ENCODE assay signal across 7 mouse cellular contexts in the genomic region with DNA sequence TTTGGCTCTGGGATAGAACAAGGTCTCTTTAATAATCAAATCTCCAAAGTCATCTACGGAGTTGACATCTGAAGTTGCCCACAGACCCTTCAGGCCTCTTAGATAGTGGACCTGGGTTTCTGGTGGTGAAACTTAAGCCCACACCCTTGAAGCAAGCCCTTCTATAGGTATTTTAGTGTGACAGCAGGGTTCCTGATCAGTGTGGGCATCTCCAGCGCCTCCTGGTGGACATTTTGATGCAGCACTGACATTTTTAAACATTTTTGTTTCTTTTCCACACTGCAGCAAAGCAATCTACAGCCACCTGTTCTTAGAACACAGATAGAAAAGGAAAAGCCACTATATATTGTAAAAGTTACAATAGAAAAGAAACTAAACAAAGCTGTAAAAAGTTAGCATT. TPM values are rescaled to one million over a fixed set of nuclear protein-coding genes. Genes with fewer than 3 reads are reported as not detected.
A peak's percentile ranks its signal among the peaks of the same experiment; 100 is the strongest.
DNase-seq lines count a peak whose midpoint lies in the region; ATAC-seq and TF ChIP-seq lines count a peak whose summit lies in the region.

No protein-coding gene starts in this region.

- no peaks in the 10 kb centered on the region for H3K36me3 ChIP-seq in liver, adult 2 months (ENCODE audit: control insufficient read depth, insufficient read depth, low read length)
- H3K36me3 ChIP-seq in liver, embryonic 12.5 days = no peaks in the 10 kb centered on the region
- no peaks in the 10 kb centered on the region for H3K36me3 ChIP-seq in MEL (ENCODE audit: control insufficient read depth in 1 of 2, insufficient read depth in 2 of 2, low read length in 2 of 2)

- no peak overlapping the region for H3K4me3 ChIP-seq in liver, adult 2 months (ENCODE audit: insufficient read depth, low read depth, low read length)
- no peak overlapping the region for H3K4me3 ChIP-seq in liver, embryonic 12.5 days
- H3K4me3 ChIP-seq in MEL (ENCODE audit: control insufficient read depth in 1 of 2, insufficient read depth in 1 of 2, low read depth in 2 of 2, low read length in 2 of 2) = no peak overlapping the region

- no peak for TF ChIP-seq POLR2A in liver, adult 2 months (IDR thresholded peaks at IDR 0.05; ENCODE audit: extremely low read depth, insufficient read depth, low read length)
- no peak for TF ChIP-seq POLR2A in MEL (IDR thresholded peaks at IDR 0.05; ENCODE audit: control insufficient read depth in 1 of 2, insufficient read depth in 1 of 2, low read depth in 1 of 2, low read length in 2 of 2, poor library complexity in 1 of 2)
- TF ChIP-seq POLR2A in brain, embryonic 14.5 days (IDR thresholded peaks at IDR 0.05; ENCODE audit: borderline replicate concordance, extremely low read depth, insufficient read depth, insufficient read length, poor library complexity, severe bottlenecking) = no peak

- H3K27ac ChIP-seq in liver, adult 2 months (replicated peaks; ENCODE audit: insufficient read depth, low read depth, low read length) = no peak overlapping the region
- no peak overlapping the region for H3K27ac ChIP-seq in liver, embryonic 12.5 days
- no peak overlapping the region for H3K27ac ChIP-seq in MEL (ENCODE audit: control insufficient read depth, low read depth, low read length)

- no peak overlapping the region for H3K9ac ChIP-seq in liver, adult 2 months (ENCODE audit: low read depth, low read length)
- no peak overlapping the region for H3K9ac ChIP-seq in liver, embryonic 12.5 days
- H3K9ac ChIP-seq in MEL (ENCODE audit: control insufficient read depth, low read depth, low read length, poor library complexity, severe bottlenecking) = no peak overlapping the region

- no peak for TF ChIP-seq EP300 in MEL (IDR thresholded peaks at IDR 0.05; ENCODE audit: low read depth in 1 of 2, low read length in 2 of 2)

- no peaks in the 10 kb centered on the region for H3K4me1 ChIP-seq in liver, adult 2 months (ENCODE audit: control insufficient read depth, insufficient read depth, low read length)
- no peaks in the 10 kb centered on the region for H3K4me1 ChIP-seq in liver, embryonic 12.5 days
- no peaks in the 10 kb centered on the region for H3K4me1 ChIP-seq in MEL (ENCODE audit: control insufficient read depth in 1 of 2, insufficient read depth in 2 of 2, low read length in 2 of 2)

- ATAC-seq in liver, embryonic 12.5 days = no peak

- TF ChIP-seq RAD21 in MEL (IDR thresholded peaks at IDR 0.05; ENCODE audit: low read depth, low read length) = peak; percentile 37

- H3K79me2 ChIP-seq in liver, adult 2 months (ENCODE audit: control insufficient read depth, insufficient read depth, low read length) = no peaks in the 10 kb centered on the region
- no peaks in the 10 kb centered on the region for H3K79me2 ChIP-seq in MEL (ENCODE audit: control insufficient read depth, insufficient read depth, low read length, poor library complexity)

- WGBS in liver, adult 2 months = 37% methylated on average over 2 of the region's 2 CpGs
- 22% methylated on average over 2 of the region's 2 CpGs for WGBS in liver, embryonic 12.5 days (ENCODE audit: insufficient replicate concordance)

- TF ChIP-seq CTCF in liver, adult 2 months (IDR thresholded peaks at IDR 0.05; ENCODE audit: low read depth, low read length) = peak; percentile 72
- peak; percentile 66 to 80 (median 78) for TF ChIP-seq CTCF in MEL (IDR thresholded peaks at IDR 0.05 in 2 of 3, conservative IDR thresholded peaks at IDR 0.05 in 1 of 3; ENCODE audit: control insufficient read depth in 1 of 3, insufficient read depth in 1 of 3, low read depth in 2 of 3, low read length in 3 of 3, poor library complexity in 1 of 3, severe bottlenecking in 1 of 3)
- peak; percentile 59; the same call in 1 of the 2 replicates for TF ChIP-seq CTCF in brain, embryonic 14.5 days (IDR thresholded peaks at IDR 0.05; ENCODE audit: borderline replicate concordance, extremely low read depth, insufficient read depth, insufficient read length)

- no peak overlapping the region for H3K4me2 ChIP-seq in liver, embryonic 12.5 days

- DNase-seq in liver, adult 2 months (ENCODE audit: extremely low read depth, low read depth, low spot score) = peak; percentile 19
- peak; percentile 53 for DNase-seq in MEL (ENCODE audit: low read depth, low spot score)
- DNase-seq in brain, embryonic 14.5 days (ENCODE audit: low read depth) = peak; percentile 4
- DNase-seq in kidney, postnatal 4 days = peak; percentile 48 to 54
- peak; percentile 30 to 76 for DNase-seq in spleen, postnatal 4 days (ENCODE audit: low spot score in 2 of 2)
- no peak for DNase-seq in Muller cell, postnatal 12 days (ENCODE audit: inconsistent ontology term)

- no peaks in the 10 kb centered on the region for H3K9me3 ChIP-seq in liver, embryonic 12.5 days (replicated peaks)
- no peaks in the 10 kb centered on the region for H3K9me3 ChIP-seq in MEL (replicated peaks; ENCODE audit: insufficient read depth, low read length)

- no peaks in the 10 kb centered on the region for H3K27me3 ChIP-seq in liver, adult 2 months (ENCODE audit: control insufficient read depth, insufficient read depth, low read length)
- no peaks in the 10 kb centered on the region for H3K27me3 ChIP-seq in liver, embryonic 12.5 days (replicated peaks)
- peaks cover 1 to 4% of the 10 kb centered on the region in 2 experiments for H3K27me3 ChIP-seq in MEL (ENCODE audit: control insufficient read depth in 1 of 2, insufficient read depth in 2 of 2, low read length in 2 of 2)

TF ChIP-seq in MEL, 35 proteins besides CTCF, POLR2A, EP300 and RAD21:
- peak; percentile 68 for TF ChIP-seq SMC3 (IDR thresholded peaks at IDR 0.05; ENCODE audit: low read depth, low read length)
- TF ChIP-seq TAL1 (IDR thresholded peaks at IDR 0.05; ENCODE audit: low read length) = no peak
- TF ChIP-seq ZC3H11A (IDR thresholded peaks at IDR 0.05; ENCODE audit: low read depth, low read length) = 0 out of 2 replicates have a peak, but pooled peaks have one; percentile 10

RNA-seq across cellular contexts. Expression of a gene that starts 12.6 kb away (rescaled TPM):
- total RNA-seq in liver, adult 2 months (2014; rRNA removed) = 0.07 and 0.18 TPM in 2 replicates
- 0.27 and 0.75 TPM in 2 replicates for polyA plus RNA-seq in liver, adult 2 months (2012; rRNA removed)
- 1.6 and 1.7 TPM in 2 replicates for polyA plus RNA-seq in liver, embryonic 12.5 days (2016; fragmentation: Nextera tagmentation; extraction: Ambion mirVana)
- not detected in 2 replicates for total RNA-seq in MEL (2012; rRNA removed)
- 1 to 10 TPM in 1 of 2 experiments, not detected in 1; 4.1 TPM for polyA plus RNA-seq in MEL (2012; ENCODE audit: insufficient read depth in 1 of 2, insufficient read length in 2 of 2, low read depth in 1 of 2, low replicate concordance in 2 of 2, missing spikeins in 1 of 2)
- 0.29 and 0.47 TPM in 2 replicates for polyA plus RNA-seq in brain, embryonic 14.5 days (2012; rRNA removed)

RNA-seq across cellular contexts. Expression of a gene that starts 13.1 kb away (rescaled TPM):
- 8.6 and 11.9 TPM in 2 replicates for total RNA-seq in liver, adult 2 months (2014; rRNA removed)
- 2.0 and 2.2 TPM in 2 replicates for polyA plus RNA-seq in liver, adult 2 months (2012; rRNA removed)
- 1.2 and 1.7 TPM in 2 replicates for polyA plus RNA-seq in liver, embryonic 12.5 days (2016; fragmentation: Nextera tagmentation; extraction: Ambion mirVana)
- total RNA-seq in MEL (2012; rRNA removed) = 0.23 and 0.42 TPM in 2 replicates
- under 1 TPM in 1 of 2 experiments, not detected in 1; 0.58 TPM for polyA plus RNA-seq in MEL (2012; ENCODE audit: insufficient read depth in 1 of 2, insufficient read length in 2 of 2, low read depth in 1 of 2, low replicate concordance in 2 of 2, missing spikeins in 1 of 2)
- 1.3 and 1.4 TPM in 2 replicates for polyA plus RNA-seq in brain, embryonic 14.5 days (2012; rRNA removed)

RNA-seq across cellular contexts. Expression of a gene that starts 35.4 kb away (rescaled TPM):
- total RNA-seq in liver, adult 2 months (2014; rRNA removed) = not detected in 2 replicates
- not detected in 2 replicates for polyA plus RNA-seq in liver, adult 2 months (2012; rRNA removed)
- polyA plus RNA-seq in liver, embryonic 12.5 days (2016; fragmentation: Nextera tagmentation; extraction: Ambion mirVana) = not detected in 2 replicates
- not detected in 2 replicates for total RNA-seq in MEL (2012; rRNA removed)
- polyA plus RNA-seq in MEL (2012; ENCODE audit: insufficient read depth in 1 of 2, insufficient read length in 2 of 2, low read depth in 1 of 2, low replicate concordance in 2 of 2, missing spikeins in 1 of 2) = not detected
- not detected in 2 replicates for polyA plus RNA-seq in brain, embryonic 14.5 days (2012; rRNA removed)

RNA-seq across cellular contexts. Expression of a gene that starts 48.0 kb away (rescaled TPM):
- not detected in 2 replicates for total RNA-seq in liver, adult 2 months (2014; rRNA removed)
- not detected in 2 replicates for polyA plus RNA-seq in liver, adult 2 months (2012; rRNA removed)
- polyA plus RNA-seq in liver, embryonic 12.5 days (2016; fragmentation: Nextera tagmentation; extraction: Ambion mirVana) = 0.05 and 0.11 TPM in 2 replicates
- total RNA-seq in MEL (2012; rRNA removed) = not detected in 2 replicates
- not detected for polyA plus RNA-seq in MEL (2012; ENCODE audit: insufficient read depth in 1 of 2, insufficient read length in 2 of 2, low read depth in 1 of 2, low replicate concordance in 2 of 2, missing spikeins in 1 of 2)
- 0.08 and 0.10 TPM in 2 replicates for polyA plus RNA-seq in brain, embryonic 14.5 days (2012; rRNA removed)

RNA-seq across cellular contexts. Expression of a gene that starts 56.7 kb away (rescaled TPM):
- 1.7 and 2.1 TPM in 2 replicates for total RNA-seq in liver, adult 2 months (2014; rRNA removed)
- polyA plus RNA-seq in liver, adult 2 months (2012; rRNA removed) = 0.23 and 0.36 TPM in 2 replicates
- 0.33 and 0.38 TPM in 2 replicates for polyA plus RNA-seq in liver, embryonic 12.5 days (2016; fragmentation: Nextera tagmentation; extraction: Ambion mirVana)
- not detected in 2 replicates for total RNA-seq in MEL (2012; rRNA removed)
- under 1 TPM in 1 of 2 experiments, not detected in 1; 0.11 TPM for polyA plus RNA-seq in MEL (2012; ENCODE audit: insufficient read depth in 1 of 2, insufficient read length in 2 of 2, low read depth in 1 of 2, low replicate concordance in 2 of 2, missing spikeins in 1 of 2)
- 0.09 and 0.15 TPM in 2 replicates for polyA plus RNA-seq in brain, embryonic 14.5 days (2012; rRNA removed)
